Mouse (Mus musculus): Measurements from ENCODE around the gene Hnrnpl.

- TF ChIP-seq CTCF (IDR thresholded peaks at IDR 0.05) (no peak), EP300 (IDR thresholded peaks at IDR 0.05) (no peak)
Measured at GRCm38 (mm10) chr7:28821261-28821831, 13.0 kb downstream of the Hnrnpl start.

Measured in lung, postnatal 0 days (tissue).